Mouse (Mus musculus) G1E (cell line): ENCODE results near the gene Rasl12. TPM values are rescaled to one million over a fixed set of nuclear protein-coding genes. Genes with fewer than 3 reads are reported as not detected.

Experiments
- ATAC-seq: 2 replicates; pipeline ENCODE4 v1.8.0; 2016; ENCODE audit warnings: mild to moderate bottlenecking; ENCODE audit not compliant: insufficient number of reproducible peaks, poor library complexity, low FRiP score, severe bottlenecking; ENCODE audit errors: extremely low read depth
- DNase-seq: peaks from one replicate; pipeline ENCODE4 v3.0.0; 2012; ENCODE audit warnings: low spot score
- H3K27me3 ChIP-seq: 2 replicates; pipeline ENCODE4 v1.6.1; 2012; ENCODE audit warnings: mild to moderate bottlenecking, low read length, inconsistent platforms; ENCODE audit not compliant: insufficient read depth
- H3K36me3 ChIP-seq: replicated peaks from 2 replicates; pipeline ENCODE3; 2012; ENCODE audit warnings: mild to moderate bottlenecking, inconsistent platforms
- H3K4me1 ChIP-seq: 2 replicates; pipeline ENCODE4 v1.6.1; 2012; ENCODE audit warnings: low read depth, low read length, inconsistent platforms, mixed read lengths; ENCODE audit not compliant: insufficient read depth
- H3K4me3 ChIP-seq: 2 replicates; pipeline ENCODE4 v1.5.1; 2012; ENCODE audit warnings: low read depth, mild to moderate bottlenecking, inconsistent platforms, low read length, moderate library complexity, mixed read lengths
- H3K9me3 ChIP-seq: replicated peaks from 2 replicates; pipeline ENCODE4 v1.6.1; 2012; ENCODE audit warnings: inconsistent platforms
- CTCF ChIP-seq: IDR thresholded peaks from 2 replicates; pipeline ENCODE4 v1.5.1; 2012; ENCODE audit warnings: low read depth, low read length, inconsistent platforms, mixed read lengths
- GATA1 ChIP-seq: IDR thresholded peaks from 2 replicates; pipeline ENCODE4 v1.6.1; 2012; ENCODE audit warnings: borderline replicate concordance, low read length, inconsistent platforms, mixed read lengths
- GATA2 ChIP-seq: IDR thresholded peaks from 2 replicates; pipeline ENCODE4 v1.6.1; 2012; ENCODE audit warnings: low read depth, low read length, inconsistent platforms, borderline replicate concordance
- POLR2AphosphoS5 ChIP-seq: IDR thresholded peaks from 2 replicates; pipeline ENCODE4 v1.6.1; 2012; ENCODE audit warnings: low read depth, low read length, inconsistent platforms; ENCODE audit not compliant: insufficient replicate concordance
- TAL1 ChIP-seq: conservative IDR thresholded peaks from 2 replicates; pipeline ENCODE4 v1.6.1; 2012; ENCODE audit warnings: low read depth, low read length, inconsistent platforms, mixed read lengths
- polyA plus RNA-seq: library from polyadenylated mRNA; stranded (reverse); fragments of >175 nt; gene quantifications from 2 replicates; pipeline ENCODE4 v1.2.3, GENCODE M21; 2012
- total RNA-seq, 2 experiments: library from RNA; stranded (forward) in 1 of 2; stranded (reverse) in 1 of 2; fragments of 200-1000 nt in 1 of 2; fragments of >200 nt in 1 of 2; fragmentation: Nextera tagmentation in 1 of 2; gene quantifications; 2 replicates each; pipeline ENCODE4 v1.2.3; 2014 to 2017

Gene Rasl12
- total and polyA plus RNA-seq, 3 experiments, result 0.16 TPM; not detected in 2

DNA sequence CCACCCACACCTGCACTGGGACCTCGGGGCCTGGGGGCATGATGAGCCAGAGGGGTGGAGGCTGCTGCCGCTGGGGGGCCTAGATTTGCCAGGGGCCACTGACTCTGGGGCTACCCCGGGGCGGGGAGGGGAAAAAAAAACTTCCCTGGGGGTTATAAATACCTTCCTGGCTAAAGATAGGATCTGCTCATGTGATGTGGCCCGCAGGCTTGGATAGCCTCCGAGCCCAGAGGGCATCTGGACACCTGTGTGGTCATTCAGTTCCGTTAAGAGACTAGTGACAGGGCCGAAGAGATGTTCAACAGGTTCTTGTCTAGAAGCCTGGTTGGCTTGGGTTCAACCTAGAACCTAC is 6.7 kb upstream of the Rasl12 start, which contains the start of gene Kbtbd13:
Kbtbd13 (minus strand) TSS at position 40 of the 352 bp plus-strand sequence.
- Histone ChIP-seq H3K4me3 (no peak within 1 kb of the TSS), H3K27me3 (peaks cover 37% of the 10 kb centered on the region)
- no peak for DNase-seq

DNA sequence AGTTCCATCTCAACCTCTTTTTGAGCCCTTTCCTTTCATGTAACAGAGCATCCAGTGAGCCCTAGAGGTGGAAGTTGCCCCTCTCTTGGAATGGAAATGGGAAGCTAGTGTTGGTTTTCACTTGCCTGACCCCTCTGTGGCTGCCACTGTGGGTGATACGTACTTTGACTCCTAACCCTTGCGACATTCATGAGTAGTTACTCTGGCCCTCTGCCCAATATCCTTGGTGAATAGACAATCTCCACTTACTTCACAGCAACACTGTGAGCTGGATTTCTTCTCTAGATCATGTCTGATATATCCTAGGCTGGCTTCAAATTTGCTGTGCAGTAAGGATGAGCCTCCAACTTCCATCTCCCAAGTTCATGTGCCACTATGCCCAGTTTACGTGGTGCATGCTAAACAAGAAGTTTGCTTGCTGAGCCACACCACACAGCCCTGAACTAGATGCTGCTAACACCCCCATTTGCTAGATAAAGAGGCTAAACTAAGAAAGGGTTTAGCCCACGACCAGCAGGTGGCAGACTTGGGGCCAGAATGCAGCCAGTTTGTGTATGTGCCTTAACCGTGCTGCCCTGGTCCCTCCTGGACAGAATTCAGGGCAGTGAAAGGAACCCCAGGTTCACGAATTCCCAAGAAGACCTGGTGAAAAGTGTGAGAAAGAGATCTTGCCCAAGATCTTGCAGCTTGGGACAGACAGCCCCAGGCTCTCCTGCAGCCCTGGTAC is 5.5 kb upstream of the Rasl12 start:
- no peaks in the 10 kb centered on the region for H3K36me3 ChIP-seq
- no peak overlapping the region for H3K4me3 ChIP-seq
- peaks cover 41% of the 10 kb centered on the region for H3K27me3 ChIP-seq
- TF ChIP-seq POLR2AphosphoS5 (no peak), CTCF (peak; percentile 68)
- ATAC-seq (no peak), DNase-seq (peak; percentile 55)
- no peaks in the 10 kb centered on the region for H3K4me1 ChIP-seq
- peaks cover 5% of the 10 kb centered on the region for H3K9me3 ChIP-seq

More for the DNA sequence above, 6.7 kb upstream of the Rasl12 start, which contains the start of gene Kbtbd13:
- Histone ChIP-seq H3K4me1 (no peaks in the 10 kb centered on the region), H3K36me3 (no peaks in the 10 kb centered on the region), H3K9me3 (peaks cover 5% of the 10 kb centered on the region)
- no peak for TF ChIP-seq TAL1
- no peak for TF ChIP-seq GATA2
- no peak for TF ChIP-seq GATA1
- no peak for TF ChIP-seq CTCF
- no peak for TF ChIP-seq POLR2AphosphoS5
- no peak for ATAC-seq

DNA sequence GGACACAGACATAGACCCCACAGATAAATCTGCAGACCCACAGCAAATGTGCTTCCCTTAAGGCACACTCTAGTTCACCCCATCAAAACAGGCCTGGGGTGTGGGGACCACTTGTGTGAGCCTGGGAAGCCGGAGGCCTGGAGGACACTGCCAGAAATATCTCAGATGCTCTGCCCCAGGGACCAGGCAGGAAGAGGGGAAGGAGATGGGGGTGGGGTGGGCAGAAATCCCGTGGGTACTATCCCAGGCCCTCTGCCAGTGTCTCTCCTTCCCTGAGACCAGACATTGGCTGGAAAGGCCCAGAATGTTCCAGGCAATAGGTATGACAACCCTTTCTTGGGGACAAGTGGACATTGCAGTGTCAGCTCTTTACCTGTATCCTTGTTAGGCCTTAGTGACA is 4.7 kb upstream of the Rasl12 start:
- no peak overlapping the region for H3K4me3 ChIP-seq
- no peak for ATAC-seq
- peaks cover 49% of the 10 kb centered on the region for H3K27me3 ChIP-seq
- H3K4me1 ChIP-seq, result peaks cover 6% of the 10 kb centered on the region
- TF ChIP-seq GATA1 (no peak), TAL1 (no peak), CTCF (no peak), POLR2AphosphoS5 (no peak), GATA2 (no peak)
- no peak for DNase-seq
- H3K9me3 ChIP-seq, result peaks cover 5% of the 10 kb centered on the region
- H3K36me3 ChIP-seq, result no peaks in the 10 kb centered on the region

DNA sequence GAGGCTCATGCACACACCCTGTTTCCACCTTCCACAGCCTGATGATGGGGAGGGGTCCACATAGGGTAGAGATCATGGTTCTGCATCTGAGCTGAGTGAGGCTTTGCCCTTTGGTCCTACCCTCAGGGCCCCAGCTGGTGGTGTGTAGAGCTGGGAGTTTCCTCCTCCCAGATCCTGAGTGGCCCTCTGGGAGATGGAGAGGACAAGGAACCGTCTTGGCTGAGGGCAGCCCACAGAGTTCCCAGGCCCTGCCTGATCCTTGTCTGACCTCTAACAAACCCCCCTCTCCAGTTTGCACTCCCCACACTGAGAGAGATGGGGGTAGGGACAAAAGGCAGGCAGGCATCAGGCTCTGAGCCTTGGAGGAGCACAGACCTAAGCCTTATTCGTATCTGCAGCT is 3.9 kb upstream of the Rasl12 start:
- no peaks in the 10 kb centered on the region for H3K36me3 ChIP-seq
- H3K9me3 ChIP-seq, result peaks cover 5% of the 10 kb centered on the region
- DNase-seq (no peak), ATAC-seq (no peak)
- H3K4me1 ChIP-seq, result peaks cover 7% of the 10 kb centered on the region
- TF ChIP-seq TAL1 (no peak), GATA1 (no peak), CTCF (no peak), GATA2 (no peak)
- peaks cover 50% of the 10 kb centered on the region for H3K27me3 ChIP-seq
- H3K4me3 ChIP-seq, result no peak overlapping the region

DNA sequence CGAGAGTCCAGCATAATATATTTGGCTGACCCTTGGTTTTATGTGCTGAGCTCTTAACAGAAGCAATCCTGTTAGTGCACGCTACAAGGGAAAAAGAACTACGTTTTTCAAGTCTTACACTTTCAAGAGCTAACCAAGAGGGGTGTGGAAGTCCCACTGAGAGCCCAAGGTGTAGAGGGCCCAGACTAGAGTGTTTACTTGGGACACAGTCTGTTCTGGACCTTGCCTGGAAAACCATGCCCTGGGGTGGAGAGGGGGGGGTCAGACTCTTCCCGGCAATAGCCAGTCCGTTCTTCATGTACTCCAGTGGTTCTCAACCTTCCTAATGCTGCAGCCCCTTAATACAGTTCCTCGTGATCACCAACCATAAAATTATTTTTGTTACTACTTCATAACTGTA is 1.6 kb downstream of the Rasl12 start:
- ATAC-seq (no peak), DNase-seq (no peak)
- no peak for TF ChIP-seq TAL1
- no peak for TF ChIP-seq GATA1
- TF ChIP-seq GATA2, result no peak
- no peak for TF ChIP-seq CTCF
- no peak for TF ChIP-seq POLR2AphosphoS5
- Histone ChIP-seq H3K9me3 (no peaks in the 10 kb centered on the region), H3K4me3 (no peak overlapping the region), H3K27me3 (peaks cover 39% of the 10 kb centered on the region), H3K4me1 (peaks cover 7% of the 10 kb centered on the region), H3K36me3 (no peaks in the 10 kb centered on the region)

DNA sequence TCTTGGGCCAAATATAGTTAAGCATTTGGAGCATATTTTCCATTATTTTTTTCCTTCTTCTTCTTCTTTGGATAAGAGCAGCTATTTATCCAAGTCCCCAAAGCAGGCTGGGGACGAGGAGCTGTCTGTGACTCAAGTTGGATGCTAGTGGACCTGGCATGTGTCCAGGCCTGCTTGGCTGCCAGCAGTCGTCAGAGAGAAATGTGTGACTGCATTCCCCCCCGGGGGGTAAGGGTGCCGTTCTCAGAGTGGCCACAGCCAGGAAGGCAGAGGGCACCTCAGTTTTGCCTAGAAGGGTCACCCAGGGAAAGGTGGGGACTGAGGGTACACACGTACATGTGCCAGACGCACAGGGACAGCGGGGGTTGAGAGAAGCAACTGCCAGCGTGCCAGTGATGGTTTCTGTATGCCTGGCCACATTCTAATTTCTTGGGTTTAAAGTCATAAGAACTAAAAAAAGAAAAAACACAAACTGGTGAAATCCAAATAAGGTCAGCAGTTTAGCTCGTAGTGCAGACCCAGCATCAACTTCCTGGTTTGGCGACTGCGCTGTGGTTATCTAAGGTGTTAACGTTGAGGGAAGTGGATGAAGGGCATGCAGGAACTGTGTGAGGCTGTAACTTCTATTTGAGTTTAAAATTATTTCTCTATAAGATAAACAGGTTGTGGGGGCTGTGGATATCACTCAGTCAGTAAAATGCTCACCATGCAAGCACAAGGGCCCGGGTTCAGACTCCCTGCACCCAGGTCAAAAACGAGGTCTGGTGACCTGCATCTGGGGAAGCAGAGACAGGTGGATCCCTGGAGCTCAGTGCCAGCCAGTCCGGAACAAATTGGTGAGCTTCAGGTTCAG is 6.3 kb downstream of the Rasl12 start:
- TF ChIP-seq GATA2 (no peak), POLR2AphosphoS5 (no peak), CTCF (no peak), GATA1 (no peak), TAL1 (no peak)
- H3K9me3 ChIP-seq, result no peaks in the 10 kb centered on the region
- H3K4me3 ChIP-seq, result no peak overlapping the region
- ATAC-seq (no peak), DNase-seq (no peak)
- H3K36me3 ChIP-seq, result no peaks in the 10 kb centered on the region
- no peaks in the 10 kb centered on the region for H3K4me1 ChIP-seq
- peaks cover 29% of the 10 kb centered on the region for H3K27me3 ChIP-seq

DNA sequence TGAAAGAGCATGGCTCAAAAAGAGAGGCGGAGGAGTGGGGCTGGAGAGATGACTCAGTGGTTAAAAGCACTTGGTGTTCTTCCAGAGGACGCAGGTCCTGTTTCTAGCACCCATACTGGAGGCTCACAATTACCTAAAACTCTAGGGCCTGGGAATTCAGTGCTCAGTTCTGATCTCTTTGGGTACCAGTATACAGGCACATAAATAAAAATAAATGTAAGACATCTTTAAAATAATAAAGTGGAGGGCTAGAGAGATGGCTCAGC is 6.8 kb downstream of the Rasl12 start:
- Histone ChIP-seq H3K4me1 (no peaks in the 10 kb centered on the region), H3K36me3 (no peaks in the 10 kb centered on the region), H3K4me3 (no peak overlapping the region), H3K9me3 (no peaks in the 10 kb centered on the region), H3K27me3 (peaks cover 30% of the 10 kb centered on the region)
- DNase-seq (no peak), ATAC-seq (no peak)
- TF ChIP-seq GATA2 (no peak), GATA1 (no peak), CTCF (no peak), POLR2AphosphoS5 (no peak), TAL1 (no peak)
